Mouse (Mus musculus): Measurements from ENCODE around the gene Myrfl. TPM values are rescaled to one million over a fixed set of nuclear protein-coding genes. Genes with fewer than 3 reads are reported as not detected.

Gene Myrfl
- polyA plus RNA-seq, 1 experiment from 2014 or later, result 0.09 TPM

DNA sequence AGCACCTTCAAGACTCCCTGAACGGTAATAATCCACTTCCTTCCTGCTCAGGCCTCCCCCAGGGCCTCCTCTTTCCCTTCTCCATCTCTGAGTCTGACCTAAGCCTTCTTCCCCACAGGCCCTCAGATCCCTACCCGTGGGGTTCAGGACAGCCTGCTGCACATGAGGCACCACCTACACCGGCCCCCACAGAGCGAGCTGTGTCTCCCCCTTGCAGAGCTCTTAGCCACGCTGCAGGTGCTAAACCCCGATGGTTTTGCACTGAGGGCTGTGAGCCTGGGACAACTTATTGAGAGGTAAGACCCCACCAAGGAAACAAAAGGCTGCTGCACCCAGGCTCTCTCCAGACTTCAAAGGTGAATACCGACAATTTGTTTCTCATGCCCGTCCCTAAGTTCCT lies 19.9 kb upstream of the Myrfl start:
- Histone ChIP-seq H3K4me3 (replicated peaks; ENCODE audit: low read length) (no peak overlapping the region), H3K36me3 (ENCODE audit: control insufficient read depth, insufficient read depth) (peaks cover 6% of the 10 kb centered on the region), H3K4me1 (replicated peaks; ENCODE audit: control insufficient read depth, insufficient read depth, low read length) (no peaks in the 10 kb centered on the region), H3K27me3 (replicated peaks; ENCODE audit: control insufficient read depth, insufficient read depth, low read length) (no peaks in the 10 kb centered on the region), H3K9me3 (ENCODE audit: control insufficient read depth, low read length) (no peaks in the 10 kb centered on the region), H3K27ac (ENCODE audit: low read length) (no peak overlapping the region), H3K4me2 (ENCODE audit: low read length) (no peak overlapping the region), H3K9ac (replicated peaks; ENCODE audit: low read depth, low read length) (no peak overlapping the region)
- 83% methylated on average over 8 of the region's 8 CpGs for WGBS
- ATAC-seq, result no peak

DNA sequence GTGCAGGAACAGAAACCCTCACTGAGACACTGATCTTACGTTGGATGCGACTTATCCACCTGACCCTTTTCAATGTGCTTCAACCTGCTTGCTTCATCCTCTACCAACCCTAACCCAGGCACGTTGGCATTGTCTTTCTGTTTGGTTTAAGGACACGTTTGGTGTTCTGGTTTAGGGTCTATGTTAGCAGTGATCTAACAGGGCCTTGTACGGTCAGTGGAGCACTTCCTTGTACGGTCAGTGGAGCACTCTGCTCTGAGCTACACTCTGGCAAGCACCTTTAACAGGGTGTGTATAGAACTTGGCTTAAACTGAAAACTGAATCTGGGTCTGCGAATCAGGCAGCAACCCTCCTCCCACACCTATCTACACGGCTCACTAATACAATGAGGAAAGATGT lies 18.6 kb upstream of the Myrfl start:
- H3K4me1 ChIP-seq (replicated peaks; ENCODE audit: control insufficient read depth, insufficient read depth, low read length), result no peaks in the 10 kb centered on the region
- WGBS, result 93% methylated on average over 8 of the region's 8 CpGs
- no peaks in the 10 kb centered on the region for H3K27me3 ChIP-seq (replicated peaks; ENCODE audit: control insufficient read depth, insufficient read depth, low read length)
- no peak for ATAC-seq
- H3K9ac ChIP-seq (replicated peaks; ENCODE audit: low read depth, low read length), result no peak overlapping the region
- peaks cover 8% of the 10 kb centered on the region for H3K36me3 ChIP-seq (ENCODE audit: control insufficient read depth, insufficient read depth)
- H3K4me3 ChIP-seq (replicated peaks; ENCODE audit: low read length), result no peak overlapping the region
- no peak overlapping the region for H3K4me2 ChIP-seq (ENCODE audit: low read length)
- H3K9me3 ChIP-seq (ENCODE audit: control insufficient read depth, low read length), result no peaks in the 10 kb centered on the region
- no peak overlapping the region for H3K27ac ChIP-seq (ENCODE audit: low read length)

DNA sequence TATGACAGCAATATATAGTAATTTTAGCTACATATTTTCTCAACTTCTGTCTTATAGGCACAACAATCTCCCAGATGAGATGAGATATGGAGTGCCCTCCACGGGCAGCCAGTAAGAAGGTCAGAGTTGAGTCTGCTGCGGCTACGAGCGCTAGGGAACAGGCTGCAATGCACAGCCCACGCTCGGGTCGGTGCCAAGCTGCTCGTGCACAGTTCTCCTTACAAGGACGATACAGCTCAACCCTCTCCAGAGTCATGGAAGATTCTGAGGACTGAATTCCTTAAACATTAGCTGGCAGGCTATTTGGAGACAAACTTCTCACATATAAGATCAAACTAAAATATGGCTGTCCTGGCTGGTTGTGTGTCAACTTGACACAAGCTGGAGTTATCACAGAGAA lies 17.9 kb upstream of the Myrfl start:
- no peak overlapping the region for H3K4me3 ChIP-seq (replicated peaks; ENCODE audit: low read length)
- no peaks in the 10 kb centered on the region for H3K4me1 ChIP-seq (replicated peaks; ENCODE audit: control insufficient read depth, insufficient read depth, low read length)
- no peak overlapping the region for H3K27ac ChIP-seq (ENCODE audit: low read length)
- no peaks in the 10 kb centered on the region for H3K9me3 ChIP-seq (ENCODE audit: control insufficient read depth, low read length)
- H3K4me2 ChIP-seq (ENCODE audit: low read length), result no peak overlapping the region
- no peak for ATAC-seq
- WGBS, result 95% methylated on average over 9 of the region's 9 CpGs
- no peaks in the 10 kb centered on the region for H3K27me3 ChIP-seq (replicated peaks; ENCODE audit: control insufficient read depth, insufficient read depth, low read length)
- H3K9ac ChIP-seq (replicated peaks; ENCODE audit: low read depth, low read length), result no peak overlapping the region
- peaks cover 15% of the 10 kb centered on the region for H3K36me3 ChIP-seq (ENCODE audit: control insufficient read depth, insufficient read depth)

DNA sequence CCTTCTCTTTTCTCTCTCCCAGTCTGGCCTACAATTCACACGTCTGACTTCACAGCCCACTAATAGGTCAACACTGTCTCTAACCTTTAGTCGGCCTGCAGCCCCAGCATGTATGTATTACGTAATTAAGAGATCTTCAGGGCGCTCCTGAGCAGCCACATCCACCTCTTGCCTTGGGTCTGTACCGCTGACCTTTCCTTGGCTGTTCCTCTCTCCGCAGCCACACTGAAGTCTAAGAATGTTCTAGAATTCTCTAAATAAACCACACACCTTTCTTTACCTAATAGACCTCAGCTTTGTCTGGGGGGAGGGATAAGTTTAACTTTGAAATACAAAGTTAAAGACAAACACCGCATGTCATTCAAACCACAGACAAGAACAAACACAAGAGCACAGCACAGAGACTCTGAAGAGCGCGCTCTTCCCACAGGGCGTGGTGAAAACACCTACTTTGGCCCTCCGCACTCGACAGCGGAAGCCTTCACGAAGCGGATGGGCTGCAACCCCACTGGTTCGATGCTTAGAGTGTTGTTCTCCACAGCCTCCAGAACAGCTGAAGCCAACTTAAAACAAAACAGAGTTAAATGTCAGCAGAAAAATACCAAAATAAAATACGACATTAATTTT lies 17.0 kb upstream of the Myrfl start:
- WGBS, result 95% methylated on average over 17 of the region's 17 CpGs
- Histone ChIP-seq H3K4me3 (replicated peaks; ENCODE audit: low read length) (no peak overlapping the region), H3K4me1 (replicated peaks; ENCODE audit: control insufficient read depth, insufficient read depth, low read length) (no peaks in the 10 kb centered on the region), H3K4me2 (ENCODE audit: low read length) (no peak overlapping the region), H3K36me3 (ENCODE audit: control insufficient read depth, insufficient read depth) (peaks cover 14% of the 10 kb centered on the region), H3K27me3 (replicated peaks; ENCODE audit: control insufficient read depth, insufficient read depth, low read length) (no peaks in the 10 kb centered on the region), H3K9ac (replicated peaks; ENCODE audit: low read depth, low read length) (no peak overlapping the region), H3K27ac (ENCODE audit: low read length) (no peak overlapping the region), H3K9me3 (ENCODE audit: control insufficient read depth, low read length) (no peaks in the 10 kb centered on the region)
- no peak for ATAC-seq

DNA sequence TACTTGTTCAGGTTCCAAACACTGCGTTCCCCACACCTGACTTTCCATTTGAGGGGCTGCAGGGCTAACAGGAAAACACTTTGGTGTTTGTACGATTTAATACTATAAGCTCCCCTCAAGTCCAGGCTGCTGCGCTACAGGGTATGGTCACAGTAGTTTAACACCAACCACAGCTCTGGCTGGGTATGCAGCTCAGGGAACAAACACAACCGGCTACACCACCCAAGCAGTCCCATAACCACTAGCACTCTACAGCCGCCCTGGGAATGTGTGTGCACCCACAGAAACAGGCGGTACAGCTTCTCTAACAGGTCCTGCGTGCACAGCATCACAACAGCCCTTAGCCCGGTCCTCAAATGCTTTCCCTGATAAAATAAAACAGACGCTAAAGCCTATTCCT lies 16.1 kb upstream of the Myrfl start:
- WGBS, result 95% methylated on average over 9 of the region's 9 CpGs
- Histone ChIP-seq H3K9ac (replicated peaks; ENCODE audit: low read depth, low read length) (no peak overlapping the region), H3K27ac (ENCODE audit: low read length) (no peak overlapping the region), H3K4me3 (replicated peaks; ENCODE audit: low read length) (no peak overlapping the region), H3K4me1 (replicated peaks; ENCODE audit: control insufficient read depth, insufficient read depth, low read length) (no peaks in the 10 kb centered on the region), H3K4me2 (ENCODE audit: low read length) (no peak overlapping the region), H3K36me3 (ENCODE audit: control insufficient read depth, insufficient read depth) (peaks cover 14% of the 10 kb centered on the region), H3K9me3 (ENCODE audit: control insufficient read depth, low read length) (no peaks in the 10 kb centered on the region), H3K27me3 (replicated peaks; ENCODE audit: control insufficient read depth, insufficient read depth, low read length) (no peaks in the 10 kb centered on the region)
- ATAC-seq, result no peak

DNA sequence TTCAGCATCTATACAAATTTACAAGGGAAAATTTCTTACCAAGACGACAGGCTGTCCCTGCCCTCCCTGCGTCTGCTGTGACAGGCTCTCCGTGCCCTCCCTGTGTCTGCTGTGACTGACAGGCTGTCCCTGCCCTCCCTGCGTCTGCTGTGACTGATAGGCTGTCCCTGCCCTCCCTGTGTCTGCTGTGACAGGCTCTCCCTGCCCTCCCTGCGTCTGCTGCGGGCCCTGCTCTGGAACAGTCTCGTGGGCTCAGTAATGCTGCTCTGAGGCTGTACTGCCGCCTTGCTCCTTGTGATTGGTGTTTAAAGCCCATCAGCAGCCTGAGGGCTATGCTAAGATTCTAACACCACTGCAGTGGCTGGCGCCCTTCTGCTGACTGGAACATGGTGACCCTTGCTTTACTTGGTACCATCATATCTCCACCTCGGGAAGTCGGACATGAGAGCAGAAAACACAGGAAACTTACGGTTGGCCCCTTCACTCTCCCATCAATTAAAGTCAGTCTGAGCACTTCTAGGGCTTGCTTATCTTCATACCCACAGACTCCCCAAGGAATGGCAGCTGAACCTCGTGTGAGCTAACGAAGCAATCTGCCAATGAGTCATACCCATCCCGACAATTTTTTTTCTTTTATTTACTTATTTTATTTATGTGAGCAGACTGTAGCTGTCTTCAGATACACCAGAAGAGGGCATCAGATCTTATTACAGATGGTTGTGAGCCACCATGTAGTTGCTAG lies 12.4 kb upstream of the Myrfl start:
- H3K4me2 ChIP-seq (ENCODE audit: low read length), result no peak overlapping the region
- H3K9me3 ChIP-seq (ENCODE audit: control insufficient read depth, low read length), result no peaks in the 10 kb centered on the region
- H3K4me3 ChIP-seq (replicated peaks; ENCODE audit: low read length), result no peak overlapping the region
- H3K4me1 ChIP-seq (replicated peaks; ENCODE audit: control insufficient read depth, insufficient read depth, low read length), result no peaks in the 10 kb centered on the region
- H3K9ac ChIP-seq (replicated peaks; ENCODE audit: low read depth, low read length), result no peak overlapping the region
- 0 out of 2 replicates have a peak, but pooled peaks have one; percentile 33 for ATAC-seq
- peaks cover 17% of the 10 kb centered on the region for H3K36me3 ChIP-seq (ENCODE audit: control insufficient read depth, insufficient read depth)
- WGBS, result 83% methylated on average over 15 of the region's 15 CpGs
- no peaks in the 10 kb centered on the region for H3K27me3 ChIP-seq (replicated peaks; ENCODE audit: control insufficient read depth, insufficient read depth, low read length)
- no peak overlapping the region for H3K27ac ChIP-seq (ENCODE audit: low read length)

DNA sequence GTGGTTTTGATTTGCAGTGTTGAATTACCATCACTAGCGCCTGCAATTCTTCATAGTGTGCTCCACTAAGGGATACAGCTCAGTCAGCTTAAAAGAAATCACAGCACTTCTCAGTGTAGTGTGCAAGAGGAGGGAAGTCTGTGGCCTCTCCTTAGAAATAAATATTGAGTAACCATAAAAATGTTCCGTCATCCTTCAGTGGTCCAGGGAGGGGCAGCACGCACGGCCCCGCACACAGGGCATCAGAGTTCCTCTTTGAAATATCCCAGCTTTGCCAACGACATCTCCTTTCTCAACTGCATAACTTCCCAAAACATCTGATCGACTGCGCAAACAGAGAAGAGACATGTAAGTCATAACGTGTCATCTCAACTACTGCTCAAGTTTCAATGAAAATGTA lies 10.1 kb upstream of the Myrfl start:
- Histone ChIP-seq H3K4me2 (ENCODE audit: low read length) (no peak overlapping the region), H3K4me3 (replicated peaks; ENCODE audit: low read length) (no peak overlapping the region), H3K4me1 (replicated peaks; ENCODE audit: control insufficient read depth, insufficient read depth, low read length) (no peaks in the 10 kb centered on the region), H3K27ac (ENCODE audit: low read length) (no peak overlapping the region), H3K9ac (replicated peaks; ENCODE audit: low read depth, low read length) (no peak overlapping the region), H3K36me3 (ENCODE audit: control insufficient read depth, insufficient read depth) (peaks cover 17% of the 10 kb centered on the region), H3K9me3 (ENCODE audit: control insufficient read depth, low read length) (no peaks in the 10 kb centered on the region), H3K27me3 (replicated peaks; ENCODE audit: control insufficient read depth, insufficient read depth, low read length) (no peaks in the 10 kb centered on the region)
- no peak for ATAC-seq
- WGBS, result 95% methylated on average over 9 of the region's 9 CpGs

DNA sequence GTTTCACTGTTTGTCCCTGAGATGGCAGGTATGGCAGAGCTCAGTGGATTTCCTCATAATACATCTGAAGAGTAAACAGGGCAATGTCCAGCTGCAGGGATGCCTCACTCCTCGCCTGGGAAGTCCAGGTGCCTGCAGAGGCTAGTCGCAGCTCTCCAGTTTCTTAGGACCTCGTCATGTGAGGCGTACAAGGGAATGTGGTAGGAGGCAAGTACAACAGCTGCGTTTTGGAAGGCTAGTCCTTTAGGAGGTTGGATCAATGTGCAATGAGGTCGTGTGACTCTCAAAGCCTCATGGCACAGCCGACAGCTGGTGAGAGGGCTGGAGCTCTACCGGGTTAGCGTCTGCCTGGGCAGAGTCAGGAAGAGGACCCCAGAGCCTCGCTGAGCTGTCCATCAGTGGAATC lies 7.8 kb upstream of the Myrfl start:
- Histone ChIP-seq H3K4me2 (ENCODE audit: low read length) (no peak overlapping the region), H3K27me3 (replicated peaks; ENCODE audit: control insufficient read depth, insufficient read depth, low read length) (no peaks in the 10 kb centered on the region), H3K4me3 (replicated peaks; ENCODE audit: low read length) (no peak overlapping the region), H3K36me3 (ENCODE audit: control insufficient read depth, insufficient read depth) (peaks cover 7% of the 10 kb centered on the region), H3K4me1 (replicated peaks; ENCODE audit: control insufficient read depth, insufficient read depth, low read length) (no peaks in the 10 kb centered on the region), H3K9ac (replicated peaks; ENCODE audit: low read depth, low read length) (no peak overlapping the region), H3K9me3 (ENCODE audit: control insufficient read depth, low read length) (no peaks in the 10 kb centered on the region), H3K27ac (ENCODE audit: low read length) (no peak overlapping the region)
- 92% methylated on average over 10 of the region's 10 CpGs for WGBS
- ATAC-seq, result no peak

DNA sequence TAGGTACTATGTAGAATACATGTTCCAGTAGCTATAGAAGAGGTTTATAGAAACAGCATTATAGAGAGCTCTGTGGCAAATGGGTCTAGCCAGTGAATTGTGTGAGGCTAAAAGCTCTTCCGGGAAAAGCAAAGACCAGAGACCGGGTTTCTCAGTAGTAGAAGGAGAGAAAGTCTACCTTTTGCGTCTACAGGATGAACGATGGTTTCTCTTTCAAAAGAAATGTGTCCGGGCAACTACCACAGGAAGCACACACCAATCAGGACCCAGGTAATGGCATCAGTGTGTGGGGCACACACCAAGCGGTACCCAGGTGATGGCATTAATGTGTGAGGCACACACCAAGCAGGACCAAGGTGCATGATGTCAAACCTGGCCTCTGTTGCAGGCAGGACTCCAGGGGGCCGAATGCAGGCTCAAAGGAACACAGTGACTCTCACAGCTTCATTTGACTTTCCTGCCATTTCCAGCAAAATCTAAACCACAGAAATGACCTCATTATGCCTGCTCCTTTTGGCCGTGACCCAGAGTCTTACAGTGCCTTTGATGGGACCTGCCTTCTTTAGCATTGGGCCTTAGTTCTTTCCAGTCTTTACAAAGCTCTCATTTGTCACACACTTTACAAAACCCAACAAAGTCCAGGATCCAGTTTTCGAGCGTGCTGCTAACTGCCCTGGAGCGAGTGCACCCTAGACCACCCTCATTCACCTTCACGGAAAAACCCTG lies 1.4 kb downstream of the Myrfl start:
- Histone ChIP-seq H3K36me3 (ENCODE audit: control insufficient read depth, insufficient read depth) (no peaks in the 10 kb centered on the region), H3K27me3 (replicated peaks; ENCODE audit: control insufficient read depth, insufficient read depth, low read length) (no peaks in the 10 kb centered on the region), H3K9me3 (ENCODE audit: control insufficient read depth, low read length) (no peaks in the 10 kb centered on the region), H3K9ac (replicated peaks; ENCODE audit: low read depth, low read length) (no peak overlapping the region), H3K4me1 (replicated peaks; ENCODE audit: control insufficient read depth, insufficient read depth, low read length) (no peaks in the 10 kb centered on the region), H3K4me3 (replicated peaks; ENCODE audit: low read length) (no peak overlapping the region), H3K4me2 (ENCODE audit: low read length) (no peak overlapping the region), H3K27ac (ENCODE audit: low read length) (no peak overlapping the region)
- ATAC-seq, result no peak
- 85% methylated on average over 12 of the region's 12 CpGs for WGBS
